Comparison of ENCODE assay signal across 11 mouse cellular contexts in genomic region chr11:5920323-5920960, GRCm38 (mm10). TPM values are rescaled to one million over a fixed set of nuclear protein-coding genes. Genes with fewer than 3 reads are reported as not detected.
DNase-seq lines count a peak whose midpoint lies in the region; ATAC-seq lines count a peak whose summit lies in the region.
"Had no signal": no experiment of that assay in that cellular context is flagged by ENCODE, and none has a peak within 500 bp of the region (broad histone marks: within the 10 kb centered on the region; RNA-seq: fewer than 3 reads in every experiment).

No protein-coding gene starts in this region.

- no peaks in the 10 kb centered on the region for H3K9me3 ChIP-seq in heart, embryonic 12.5 days (replicated peaks)
- H3K9me3 ChIP-seq: limb, embryonic 12.5 days; neural tube, embryonic 12.5 days had no signal

- ATAC-seq in heart, embryonic 12.5 days (ENCODE audit: insufficient number of reproducible peaks, low FRiP score), result peak; percentile 51
- ATAC-seq in granulocyte monocyte progenitor cell, adult 5-6 weeks (replicated peaks; ENCODE audit: poor library complexity, severe bottlenecking), result peak; percentile 71

- 34% methylated on average over 17 of the region's 17 CpGs for WGBS in heart, embryonic 12.5 days

- no peak for DNase-seq in heart, adult 9 months (ENCODE audit: low spot score in 2 of 2)
- DNase-seq in B cell, adult 2 months, result peak; percentile 16 to 24
- DNase-seq in lung, postnatal 14 days, result peak; percentile 30
- DNase-seq in ovary, adult 18-20 months (ENCODE audit: low spot score), result no peak
- no peak for DNase-seq in layer of hippocampus, adult 8-10 months (ENCODE audit: low spot score in 2 of 2)
- DNase-seq in right cerebral cortex, postnatal 36 days (ENCODE audit: low spot score in 2 of 2), result no peak

- H3K4me2 ChIP-seq in heart, embryonic 12.5 days, result 0 out of 2 replicates have a peak overlapping the region, but pooled peaks have one; percentile 27
- H3K4me2 ChIP-seq: limb, embryonic 12.5 days; neural tube, embryonic 12.5 days had no signal

- H3K4me1 ChIP-seq in heart, embryonic 12.5 days (replicated peaks), result peaks cover 16% of the 10 kb centered on the region
- H3K4me1 ChIP-seq: limb, embryonic 12.5 days; neural tube, embryonic 12.5 days had no signal

- no peaks in the 10 kb centered on the region for H3K36me3 ChIP-seq in heart, embryonic 12.5 days
- H3K36me3 ChIP-seq: limb, embryonic 12.5 days; neural tube, embryonic 12.5 days had no signal

- no peak overlapping the region for H3K27ac ChIP-seq in heart, embryonic 12.5 days (ENCODE audit: poor library complexity, severe bottlenecking)
- H3K27ac ChIP-seq: limb, embryonic 12.5 days; neural tube, embryonic 12.5 days had no signal

- no peaks in the 10 kb centered on the region for H3K27me3 ChIP-seq in heart, embryonic 12.5 days (replicated peaks)
- H3K27me3 ChIP-seq: neural tube, embryonic 12.5 days had no signal

- H3K9ac ChIP-seq in heart, embryonic 12.5 days, result no peak overlapping the region
- H3K9ac ChIP-seq: limb, embryonic 12.5 days; neural tube, embryonic 12.5 days had no signal

- no peak overlapping the region for H3K4me3 ChIP-seq in heart, embryonic 12.5 days
- H3K4me3 ChIP-seq: limb, embryonic 12.5 days; neural tube, embryonic 12.5 days had no signal

RNA-seq across cellular contexts. Expression of gene Myl7, which starts 21.9 kb away (rescaled TPM):
- 5,530 and 5,941 TPM in 2 replicates for polyA plus RNA-seq in heart, embryonic 12.5 days (2016; fragmentation: Nextera tagmentation; extraction: Ambion mirVana)
- total RNA-seq in granulocyte monocyte progenitor cell, adult 5-6 weeks (2014; fragmentation: Nextera tagmentation), result not detected in 2 replicates
- not detected in 2 replicates for total RNA-seq in granulocyte monocyte progenitor cell, adult 5-6 weeks (2017)
- total RNA-seq in layer of hippocampus, adult 8-10 months (2022), result not detected
- total RNA-seq: gastrocnemius, adult 8-10 months had no signal

RNA-seq across cellular contexts. Expression of gene Gck, which starts 29.4 kb away (rescaled TPM):
- polyA plus RNA-seq in heart, embryonic 12.5 days (2016; fragmentation: Nextera tagmentation; extraction: Ambion mirVana), result 2.2 and 2.8 TPM in 2 replicates
- not detected in 2 replicates for total RNA-seq in granulocyte monocyte progenitor cell, adult 5-6 weeks (2014; fragmentation: Nextera tagmentation)
- not detected in 2 replicates for total RNA-seq in granulocyte monocyte progenitor cell, adult 5-6 weeks (2017)
- total RNA-seq in layer of hippocampus, adult 8-10 months (2022), result 1 to 10 TPM; 2.6 to 3.7 (median 3.5) TPM

RNA-seq across cellular contexts. Expression of gene Ykt6, which starts 35.1 kb away (rescaled TPM):
- polyA plus RNA-seq in heart, embryonic 12.5 days (2016; fragmentation: Nextera tagmentation; extraction: Ambion mirVana), result 41.6 and 42.0 TPM in 2 replicates
- 47.8 and 48.4 TPM in 2 replicates for total RNA-seq in granulocyte monocyte progenitor cell, adult 5-6 weeks (2014; fragmentation: Nextera tagmentation)
- total RNA-seq in granulocyte monocyte progenitor cell, adult 5-6 weeks (2017), result 44.1 and 45.2 TPM in 2 replicates
- 10 to 100 TPM; 69.3 to 77.7 (median 72.5) TPM for total RNA-seq in layer of hippocampus, adult 8-10 months (2022)

RNA-seq across cellular contexts. Expression of gene Pold2, which starts 42.4 kb away (rescaled TPM):
- polyA plus RNA-seq in heart, embryonic 12.5 days (2016; fragmentation: Nextera tagmentation; extraction: Ambion mirVana), result 102 and 106 TPM in 2 replicates
- total RNA-seq in granulocyte monocyte progenitor cell, adult 5-6 weeks (2014; fragmentation: Nextera tagmentation), result 84.1 and 88.5 TPM in 2 replicates
- total RNA-seq in granulocyte monocyte progenitor cell, adult 5-6 weeks (2017), result 55.8 and 95.4 TPM in 2 replicates
- 10 to 100 TPM; 22.9 to 30.8 (median 25.1) TPM for total RNA-seq in layer of hippocampus, adult 8-10 months (2022)

RNA-seq across cellular contexts. Expression of gene Aebp1, which starts 58.7 kb away (rescaled TPM):
- 31.8 and 34.7 TPM in 2 replicates for polyA plus RNA-seq in heart, embryonic 12.5 days (2016; fragmentation: Nextera tagmentation; extraction: Ambion mirVana)
- total RNA-seq in granulocyte monocyte progenitor cell, adult 5-6 weeks (2014; fragmentation: Nextera tagmentation), result not detected in 2 replicates
- total RNA-seq in granulocyte monocyte progenitor cell, adult 5-6 weeks (2017), result not detected in 2 replicates
- total RNA-seq in layer of hippocampus, adult 8-10 months (2022), result 10 to 100 TPM; 12.3 to 25.9 (median 19.4) TPM

Comparison
In these comparisons a context has a peak if more than half of its experiments do, and no peak if none do; other contexts are left out.
1. DNase-seq: peak in B cell, adult 2 months (2 of 2) and lung, postnatal 14 days (single experiment); none in heart, adult 9 months (0 of 2), ovary, adult 18-20 months (single experiment), layer of hippocampus, adult 8-10 months (0 of 2) and right cerebral cortex, postnatal 36 days (0 of 2).